Mouse (Mus musculus) brain, embryonic 14.5 days (tissue): Measurements from ENCODE around the gene Fignl2.

Source experiments
- CTCF ChIP-seq: fragments of 200-500 bp; IDR thresholded peaks from 2 replicates; pipeline ENCODE4 v1.5.1; 2012; ENCODE audit warnings: inconsistent platforms, mild to moderate bottlenecking, moderate library complexity, borderline replicate concordance; ENCODE audit not compliant: insufficient read depth, insufficient read length; ENCODE audit errors: extremely low read depth
- POLR2A ChIP-seq: fragments of 200-500 bp; IDR thresholded peaks from 2 replicates; pipeline ENCODE4 v1.6.1; 2012; ENCODE audit warnings: mild to moderate bottlenecking, inconsistent platforms, borderline replicate concordance; ENCODE audit not compliant: poor library complexity, insufficient read depth, insufficient read length, severe bottlenecking; ENCODE audit errors: extremely low read depth

GRCm38 (mm10) chr15:101077001-101077812 is 1.2 kb downstream of the Fignl2 start:
- TF ChIP-seq POLR2A (no peak), CTCF (no peak)
